Mouse (Mus musculus) left cerebral cortex, postnatal 25 days (tissue): ENCODE data around the gene Gm49318. TPM values are rescaled to one million over a fixed set of nuclear protein-coding genes. Genes with fewer than 3 reads are reported as not detected.

Experiments used
- DNase-seq, 2 experiments: peaks; one replicate each; pipeline ENCODE4 v3.0.0; 2022; ENCODE audit warnings: low spot score in 2 of 2, mixed read lengths in 1 of 2
- intact Hi-C: fragments of 180-260 bp; cut with DNase I; formaldehyde crosslinking; loops from one replicate; pipeline ENCODE4 v1.15.1; 2025
- microRNA-seq, 2 experiments: library from miRNA; unstranded; fragments of <30 nt; microRNA quantifications; one replicate each; pipeline ENCODE4 v1.2.0; 2022
- total RNA-seq, 2 experiments: library from RNA; stranded (reverse); gene quantifications; 2 replicates each; pipeline ENCODE4 v1.2.3; 2021

The Gm49318 gene
- total RNA-seq, 2 experiments from 2014 or later, result 0.94 to 4.1 TPM

- intact Hi-C loops, result no loop called here
- DNase-seq, result no peak
These were observed 81.6 kb downstream of the Gm49318 start, which contains the start of gene Rgl3 for GRCm38 (mm10) chr9:21989230-21990110. Gene Rgl3 (minus strand): TSS chr9:21989446.

- intact Hi-C loops, result no loop called here
- no peak for DNase-seq
These were observed 82.5 kb downstream of the Gm49318 start for GRCm38 (mm10) chr9:21988421-21989101.

- DNase-seq, result no peak
- intact Hi-C loops, result no loop called here
These were observed 83.3 kb downstream of the Gm49318 start for GRCm38 (mm10) chr9:21987592-21988342.

Small RNA genes lying within 50 kb of the gene (microRNA-seq; reads per million reads assigned to microRNA genes)
- gene Mir7084, result 0 to 0.67 reads per million in 2 experiments

Other genes with a start within 250 kb of the Gm49318 start
- gene Angptl8, start 235.7 kb downstream of the Gm49318 start, total RNA-seq, result not detected
- 10 to 100 TPM; 15.7 to 16.3 TPM for gene Dock6, start 218.6 kb downstream of the Gm49318 start, total RNA-seq
- gene Rab3d, start 153.1 kb downstream of the Gm49318 start, total RNA-seq, result 10 to 100 TPM; 15.4 to 17.5 TPM
- 10 to 100 TPM; 13.7 to 16.5 TPM for gene Ccdc159, start 143.8 kb downstream of the Gm49318 start, total RNA-seq
- 10 to 100 TPM; 31.5 to 39.3 TPM for gene Tmem205, start 143.7 kb downstream of the Gm49318 start, total RNA-seq
- 100 to 1,000 TPM; 203 to 219 TPM for gene Plppr2, start 134.2 kb downstream of the Gm49318 start, total RNA-seq
- gene Swsap1, start 115.5 kb downstream of the Gm49318 start, total RNA-seq, result 10 to 100 TPM; 14.3 to 15.6 TPM
- gene Epor, start 107.8 kb downstream of the Gm49318 start, total RNA-seq, result 1 to 10 TPM; 7.9 to 8.9 TPM
- gene Rgl3, start 81.8 kb downstream of the Gm49318 start, total RNA-seq, result 1 to 10 TPM; 1.8 to 2.0 TPM
- gene Ccdc151, start 68.6 kb downstream of the Gm49318 start, total RNA-seq, result 1 to 10 TPM; 8.2 to 9.1 TPM
- gene Prkcsh, start 68.5 kb downstream of the Gm49318 start, total RNA-seq, result 10 to 100 TPM; 97.0 to 98.1 TPM
- 100 to 1,000 TPM; 158 to 160 TPM for gene Elavl3, start 19.2 kb downstream of the Gm49318 start, total RNA-seq
- 10 to 100 TPM; 18.0 to 19.3 TPM for gene Zfp653, start 117 bp upstream of the Gm49318 start, total RNA-seq
- 10 to 100 TPM; 40.5 to 45.2 TPM for gene Ecsit, start 14.2 kb upstream of the Gm49318 start, total RNA-seq
- gene Cnn1, start 28.0 kb upstream of the Gm49318 start, total RNA-seq, result 1 to 10 TPM in 1 of 2 experiments, under 1 TPM in 1; 0.25 to 1.0 TPM
- gene Elof1, start 45.9 kb upstream of the Gm49318 start, total RNA-seq, result 10 to 100 TPM; 66.9 to 71.1 TPM
- under 1 TPM; 0.28 to 0.41 TPM for gene Acp5, start 64.5 kb upstream of the Gm49318 start, total RNA-seq
- gene Pigyl, start 85.6 kb upstream of the Gm49318 start, total RNA-seq, result 10 to 100 TPM; 40.5 to 47.1 TPM
- not detected for gene Zfp872, start 116.8 kb upstream of the Gm49318 start, total RNA-seq
- 10 to 100 TPM; 18.4 to 22.4 TPM for gene Zfp809, start 154.5 kb upstream of the Gm49318 start, total RNA-seq
- gene Zfp599, start 188.6 kb upstream of the Gm49318 start, total RNA-seq, result 1 to 10 TPM; 3.4 to 4.2 TPM
- 10 to 100 TPM; 17.2 to 17.7 TPM for gene Zfp810, start 236.4 kb upstream of the Gm49318 start, total RNA-seq